Mouse (Mus musculus) megakaryocyte, embryonic 14.5 days (primary cell): ENCODE data around the gene Acin1.

Experiments
- FLI1 ChIP-seq: IDR thresholded peaks from 2 replicates; pipeline ENCODE4 v1.6.1; 2012; ENCODE audit warnings: low read length, inconsistent platforms, mixed read lengths
- GATA1 ChIP-seq: IDR thresholded peaks from 3 replicates; pipeline ENCODE4 v1.6.1; 2012; ENCODE audit warnings: mixed read lengths, low read length, inconsistent platforms, borderline replicate concordance

- no peak for TF ChIP-seq FLI1
- no peak for TF ChIP-seq GATA1
These were observed 33.2 kb downstream of the Acin1 start for GRCm38 (mm10) chr14:54653496-54653895.
